Mouse (Mus musculus) heart, postnatal 0 days (tissue): ENCODE data around the gene Olfr606. TPM values are rescaled to one million over a fixed set of nuclear protein-coding genes. Genes with fewer than 3 reads are reported as not detected.

Source experiments
- ATAC-seq: fragments of 200-750 bp; cut with Nextera tagmentation; 2 replicates; pipeline ENCODE4 v1.8.0; 2017; ENCODE audit warnings: low read depth, moderate number of reproducible peaks, moderate library complexity; ENCODE audit not compliant: insufficient read depth
- DNase-seq: peaks from one replicate; pipeline ENCODE4 v3.0.0-alpha.2; 2016; ENCODE audit warnings: low spot score
- H3K27ac ChIP-seq: fragments of 300-500 bp; sonication (generic); 2 replicates; pipeline ENCODE4 v1.5.1; 2014; ENCODE audit warnings: low read depth, mild to moderate bottlenecking
- H3K27me3 ChIP-seq: fragments of 300-500 bp; sonication (generic); 2 replicates; pipeline ENCODE4 v1.6.1; 2014; ENCODE audit warnings: low read length, mixed read lengths; ENCODE audit not compliant: control insufficient read depth, insufficient read depth
- H3K36me3 ChIP-seq: fragments of 300-500 bp; sonication (generic); replicated peaks from 2 replicates; pipeline ENCODE4 v1.6.1; 2014; ENCODE audit warnings: low read length, mixed read lengths; ENCODE audit not compliant: control insufficient read depth, insufficient read depth
- H3K4me1 ChIP-seq: fragments of 300-500 bp; sonication (generic); 2 replicates; pipeline ENCODE4 v1.6.1; 2014; ENCODE audit warnings: antibody characterized with exemption; ENCODE audit not compliant: control insufficient read depth, insufficient read depth
- H3K4me2 ChIP-seq: fragments of 300-500 bp; sonication (generic); 2 replicates; pipeline ENCODE4 v1.6.1; 2014; ENCODE audit warnings: low read depth, mild to moderate bottlenecking, low read length, moderate library complexity
- H3K4me3 ChIP-seq: fragments of 300-500 bp; sonication (generic); 2 replicates; pipeline ENCODE4 v1.5.1; 2014; ENCODE audit warnings: low read depth, low read length
- H3K9ac ChIP-seq: fragments of 300-500 bp; sonication (generic); replicated peaks from 2 replicates; pipeline ENCODE4 v1.6.1; 2014; ENCODE audit warnings: low read depth, low read length, mixed read lengths
- H3K9me3 ChIP-seq: fragments of 300-500 bp; sonication (generic); replicated peaks from 2 replicates; pipeline ENCODE4 v1.6.1; 2016; ENCODE audit warnings: low read length; ENCODE audit not compliant: control insufficient read depth
- EP300 ChIP-seq: IDR thresholded peaks from 2 replicates; pipeline ENCODE4 v1.6.1; 2016; ENCODE audit warnings: antibody characterized with exemption, low read depth
- WGBS: fragments of 180-500 bp; shearing (Covaris S2); extraction: QIAGEN DNeasy Blood & Tissue Kit; methylation state at CpG from one replicate; pipeline ENCODE4 v1.1.7; 2014; 5-methylcytosine and 5-hydroxymethylcytosine counted together
- microRNA-seq: library from miRNA; unstranded; fragments of <30 nt; microRNA quantifications from one replicate; pipeline ENCODE4, GENCODE M21; 2016
- polyA plus RNA-seq: library from polyadenylated mRNA; unstranded; fragments of >200 nt; fragmentation: Nextera tagmentation; extraction: Ambion mirVana; gene quantifications from 2 replicates; pipeline ENCODE4 v1.2.1, GENCODE M21; 2015
- total RNA-seq: library from RNA; depleted of rRNA; stranded (reverse); fragments of >200 nt; gene quantifications from 2 replicates; pipeline ENCODE4 v1.2.3, GENCODE M21; 2014; ENCODE audit warnings: low replicate concordance; rRNA removed

The Olfr606 gene
- total and polyA plus RNA-seq, 2 experiments from 2014 or later = not detected

GRCm38 (mm10) chr7:103497962-103498361 lies 49.1 kb downstream of the Olfr606 start, which contains the start of gene Olfr609:
Gene Olfr609 (minus strand): TSS chr7:103498062.
- H3K36me3 ChIP-seq = no peaks in the 10 kb centered on the region
- no peaks in the 10 kb centered on the region for H3K4me1 ChIP-seq
- no peak within 1 kb of the TSS for H3K4me2 ChIP-seq
- no peak for TF ChIP-seq EP300
- ATAC-seq (no peak), DNase-seq (no peak)
- H3K27ac ChIP-seq = no peak within 1 kb of the TSS
- H3K9me3 ChIP-seq = no peaks in the 10 kb centered on the region
- no peaks in the 10 kb centered on the region for H3K27me3 ChIP-seq
- H3K4me3 ChIP-seq = no peak within 1 kb of the TSS
- no peak within 1 kb of the TSS for H3K9ac ChIP-seq
- WGBS = 38% methylated on average over 1 of the region's 1 CpGs

Small RNA genes within 50 kb of the gene (microRNA-seq; reads per million reads assigned to microRNA genes)
- gene Gm25774 = not detected

Other genes starting within 250 kb of the Olfr606 start
- gene Olfr593, start 237.2 kb upstream of the Olfr606 start, total RNA-seq = not detected in 2 replicates
- not detected in 2 replicates for gene Olfr593, start 237.2 kb upstream of the Olfr606 start, polyA plus RNA-seq
- not detected in 2 replicates for gene Olfr594, start 232.1 kb upstream of the Olfr606 start, total RNA-seq
- not detected in 2 replicates for gene Olfr594, start 232.1 kb upstream of the Olfr606 start, polyA plus RNA-seq
- gene Usp17ld, start 196.5 kb upstream of the Olfr606 start, total RNA-seq = not detected in 2 replicates
- gene Usp17ld, start 196.5 kb upstream of the Olfr606 start, polyA plus RNA-seq = not detected in 2 replicates
- gene Olfr596, start 143.4 kb upstream of the Olfr606 start, total RNA-seq = not detected in 2 replicates
- not detected in 2 replicates for gene Olfr596, start 143.4 kb upstream of the Olfr606 start, polyA plus RNA-seq
- gene Olfr597, start 132.7 kb upstream of the Olfr606 start, total RNA-seq = not detected in 2 replicates
- not detected in 2 replicates for gene Olfr597, start 132.7 kb upstream of the Olfr606 start, polyA plus RNA-seq
- gene Olfr598, start 125.5 kb upstream of the Olfr606 start, total RNA-seq = not detected in 2 replicates
- gene Olfr598, start 125.5 kb upstream of the Olfr606 start, polyA plus RNA-seq = not detected in 2 replicates
- not detected in 2 replicates for gene Olfr599, start 113.1 kb upstream of the Olfr606 start, total RNA-seq
- not detected in 2 replicates for gene Olfr599, start 113.1 kb upstream of the Olfr606 start, polyA plus RNA-seq
- not detected in 2 replicates for gene Olfr600, start 99.4 kb upstream of the Olfr606 start, total RNA-seq
- not detected in 2 replicates for gene Olfr600, start 99.4 kb upstream of the Olfr606 start, polyA plus RNA-seq
- not detected in 2 replicates for gene Olfr601, start 86.4 kb upstream of the Olfr606 start, total RNA-seq
- gene Olfr601, start 86.4 kb upstream of the Olfr606 start, polyA plus RNA-seq = not detected in 2 replicates
- not detected in 2 replicates for gene Olfr603, start 62.9 kb upstream of the Olfr606 start, total RNA-seq
- gene Olfr603, start 62.9 kb upstream of the Olfr606 start, polyA plus RNA-seq = not detected in 2 replicates
- not detected in 2 replicates for gene Usp17lc, start 34.0 kb upstream of the Olfr606 start, total RNA-seq
- 0.12 and 0.19 TPM in 2 replicates for gene Usp17lc, start 34.0 kb upstream of the Olfr606 start, polyA plus RNA-seq
- gene Olfr605, start 3.6 kb upstream of the Olfr606 start, total RNA-seq = not detected in 2 replicates
- not detected in 2 replicates for gene Olfr605, start 3.6 kb upstream of the Olfr606 start, polyA plus RNA-seq
- not detected in 2 replicates for gene Olfr607, start 15.1 kb downstream of the Olfr606 start, total RNA-seq
- gene Olfr607, start 15.1 kb downstream of the Olfr606 start, polyA plus RNA-seq = 0.55 and 0.91 TPM in 2 replicates
- 9.8 TPM in 2 replicates for gene Olfr608, start 20.8 kb downstream of the Olfr606 start, total RNA-seq
- gene Olfr608, start 20.8 kb downstream of the Olfr606 start, polyA plus RNA-seq = 1.1 and 1.3 TPM in 2 replicates
- not detected in 2 replicates for gene Olfr609, start 49.0 kb downstream of the Olfr606 start, total RNA-seq
- gene Olfr609, start 49.0 kb downstream of the Olfr606 start, polyA plus RNA-seq = 0.04 TPM in 2 replicates
- gene Olfr610, start 63.1 kb downstream of the Olfr606 start, total RNA-seq = not detected in 2 replicates
- gene Olfr610, start 63.1 kb downstream of the Olfr606 start, polyA plus RNA-seq = not detected in 2 replicates
- not detected in 2 replicates for gene Olfr611, start 71.8 kb downstream of the Olfr606 start, total RNA-seq
- gene Olfr611, start 71.8 kb downstream of the Olfr606 start, polyA plus RNA-seq = not detected in 2 replicates
- not detected in 2 replicates for gene Olfr612, start 93.7 kb downstream of the Olfr606 start, total RNA-seq
- gene Olfr612, start 93.7 kb downstream of the Olfr606 start, polyA plus RNA-seq = not detected in 2 replicates
- not detected in 2 replicates for gene Olfr613, start 99.0 kb downstream of the Olfr606 start, total RNA-seq
- not detected in 2 replicates for gene Olfr613, start 99.0 kb downstream of the Olfr606 start, polyA plus RNA-seq
- gene Olfr615, start 107.0 kb downstream of the Olfr606 start, total RNA-seq = not detected in 2 replicates
- gene Olfr615, start 107.0 kb downstream of the Olfr606 start, polyA plus RNA-seq = not detected in 2 replicates
- not detected in 2 replicates for gene Olfr616, start 120.1 kb downstream of the Olfr606 start, total RNA-seq
- not detected in 2 replicates for gene Olfr616, start 120.1 kb downstream of the Olfr606 start, polyA plus RNA-seq
- not detected in 2 replicates for gene Olfr617, start 124.0 kb downstream of the Olfr606 start, total RNA-seq
- not detected in 2 replicates for gene Olfr617, start 124.0 kb downstream of the Olfr606 start, polyA plus RNA-seq
- gene Olfr618, start 141.1 kb downstream of the Olfr606 start, total RNA-seq = not detected in 2 replicates
- gene Olfr618, start 141.1 kb downstream of the Olfr606 start, polyA plus RNA-seq = not detected in 2 replicates
- not detected in 2 replicates for gene Olfr619, start 151.5 kb downstream of the Olfr606 start, total RNA-seq
- gene Olfr619, start 151.5 kb downstream of the Olfr606 start, polyA plus RNA-seq = not detected in 2 replicates
- not detected in 2 replicates for gene Olfr620, start 163.5 kb downstream of the Olfr606 start, total RNA-seq
- gene Olfr620, start 163.5 kb downstream of the Olfr606 start, polyA plus RNA-seq = not detected in 2 replicates
- not detected in 2 replicates for gene Olfr622, start 193.7 kb downstream of the Olfr606 start, total RNA-seq
- not detected in 2 replicates for gene Olfr622, start 193.7 kb downstream of the Olfr606 start, polyA plus RNA-seq
- not detected in 2 replicates for gene Olfr623, start 214.7 kb downstream of the Olfr606 start, total RNA-seq
- not detected in 2 replicates for gene Olfr623, start 214.7 kb downstream of the Olfr606 start, polyA plus RNA-seq
- not detected in 2 replicates for gene Olfr624, start 222.1 kb downstream of the Olfr606 start, total RNA-seq
- gene Olfr624, start 222.1 kb downstream of the Olfr606 start, polyA plus RNA-seq = 0.03 TPM in 1 of 2 replicates, not detected in the other
- gene Olfr625-ps1, start 233.7 kb downstream of the Olfr606 start, total RNA-seq = not detected in 2 replicates
- gene Olfr625-ps1, start 233.7 kb downstream of the Olfr606 start, polyA plus RNA-seq = not detected in 2 replicates